Comparison of ENCODE assay signal across 15 mouse cellular contexts in genomic region chr8:117397751-117398150, GRCm38 (mm10).
"Had no signal": no experiment of that assay in that cellular context is flagged by ENCODE, and none has a peak within 500 bp of the region (broad histone marks: within the 10 kb centered on the region; RNA-seq: fewer than 3 reads in every experiment).

No protein-coding gene starts in this region.

- H3K4me3 ChIP-seq: limb, embryonic 12.5 days; liver, embryonic 13.5 days; lung, embryonic 15.5 days; midbrain, embryonic 12.5 days; neural tube, embryonic 13.5 days had no signal

- H3K27ac ChIP-seq: limb, embryonic 12.5 days; liver, embryonic 13.5 days; lung, embryonic 15.5 days; midbrain, embryonic 12.5 days; neural tube, embryonic 13.5 days had no signal

- H3K9ac ChIP-seq: limb, embryonic 12.5 days; liver, embryonic 13.5 days; liver, postnatal 0 days; lung, embryonic 15.5 days; midbrain, embryonic 12.5 days; neural tube, embryonic 13.5 days had no signal

- H3K9me3 ChIP-seq: liver, embryonic 13.5 days; lung, embryonic 15.5 days; neural tube, embryonic 13.5 days had no signal

- H3K27me3 ChIP-seq: limb, embryonic 12.5 days; liver, embryonic 13.5 days; lung, embryonic 15.5 days; midbrain, embryonic 12.5 days; neural tube, embryonic 13.5 days had no signal

- ATAC-seq: intestine, embryonic 16.5 days; liver, postnatal 0 days; midbrain, embryonic 16.5 days had no signal

- DNase-seq: kidney, adult 2 months; kidney, postnatal 25 days; liver; liver, embryonic 13.5 days; liver, postnatal 0 days; lung, postnatal 14 days; retina, postnatal 1 day; thymus, adult 18-20 months; thymus, postnatal 14 days had no signal

- H3K4me2 ChIP-seq: limb, embryonic 12.5 days; liver, embryonic 13.5 days; lung, embryonic 15.5 days; midbrain, embryonic 12.5 days; neural tube, embryonic 13.5 days had no signal
